Mouse (Mus musculus) c-Kit-positive CD71-negative TER-119-negative erythroid progenitor cells, embryonic 14.5 days (primary cell): Measurements from ENCODE around the gene Rnf145.
"Not testable (repeated sequence)": the region's sequence is repeated elsewhere in the genome, so short reads cannot be mapped to it uniquely, and the experiment has no call there.

Source experiments
- DNase-seq: peaks from one replicate; pipeline ENCODE4 v3.0.0-alpha.2; 2013; ENCODE audit warnings: low read depth

The Rnf145 gene

DNA sequence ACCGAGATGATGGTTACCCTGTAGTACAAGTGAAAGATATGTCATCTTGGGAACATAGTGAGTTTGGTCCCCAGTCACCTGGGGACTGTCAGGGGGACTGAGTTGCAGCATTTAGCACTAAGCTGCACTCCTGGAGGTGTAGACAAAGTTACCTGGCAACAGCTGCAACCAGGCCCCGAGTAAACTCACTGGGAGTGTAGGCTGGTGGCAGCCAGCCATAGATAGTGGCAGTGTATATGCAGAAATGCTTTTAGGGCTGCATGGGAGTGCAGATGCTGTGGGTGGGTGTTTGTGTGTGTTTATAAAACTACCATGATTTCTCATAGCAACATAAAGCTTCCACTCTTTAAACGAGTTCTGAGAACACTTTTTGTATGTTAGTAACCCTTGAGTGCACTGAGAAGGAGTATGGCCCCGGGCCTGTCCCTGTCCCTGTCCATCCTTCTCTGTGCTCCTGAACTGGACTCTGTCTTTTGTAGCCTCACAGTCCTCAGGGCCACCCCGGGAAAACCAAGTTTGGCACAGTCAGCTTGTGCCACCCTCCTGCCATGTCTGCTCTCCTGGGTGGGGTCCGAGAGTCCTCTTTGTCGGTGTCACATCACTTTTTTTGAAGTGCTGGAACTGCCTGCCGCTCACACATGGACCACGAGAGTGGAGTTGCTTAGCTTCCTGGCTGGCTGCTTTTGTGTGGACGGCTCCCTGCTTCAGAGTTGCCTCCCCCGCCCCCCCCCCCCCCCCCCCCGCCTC, 43.8 kb downstream of the Rnf145 start:
- no peak for DNase-seq

DNA sequence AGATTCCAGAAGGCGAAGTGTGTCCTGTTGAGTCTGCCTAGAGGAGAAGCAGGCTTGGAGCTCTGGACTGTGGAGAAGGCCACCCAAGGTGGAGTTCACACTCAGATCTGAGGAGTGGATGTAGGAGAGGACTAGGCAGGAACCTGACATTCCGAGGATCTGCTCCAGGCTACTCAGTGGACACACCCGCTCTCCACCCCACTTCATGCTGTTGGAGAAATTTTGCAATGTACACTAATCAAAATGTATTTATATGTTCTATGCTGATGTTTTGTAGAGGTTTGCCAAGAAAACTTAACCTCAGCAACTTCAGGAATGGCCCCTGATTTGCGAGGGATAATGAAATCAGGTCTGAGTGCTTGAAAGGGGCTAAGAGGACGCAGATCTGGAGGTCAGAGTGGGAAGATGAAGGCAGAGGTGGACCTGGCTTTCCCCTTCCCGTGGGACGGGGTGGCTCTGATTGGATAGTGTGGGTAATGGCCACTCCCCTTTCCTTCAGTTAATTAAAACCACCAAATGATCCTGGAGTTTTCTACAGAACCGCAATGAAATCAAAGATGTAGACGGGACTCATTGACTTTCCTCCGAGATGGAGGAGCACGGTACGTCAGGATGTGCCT, 45.6 kb downstream of the Rnf145 start:
- no peak for DNase-seq

DNA sequence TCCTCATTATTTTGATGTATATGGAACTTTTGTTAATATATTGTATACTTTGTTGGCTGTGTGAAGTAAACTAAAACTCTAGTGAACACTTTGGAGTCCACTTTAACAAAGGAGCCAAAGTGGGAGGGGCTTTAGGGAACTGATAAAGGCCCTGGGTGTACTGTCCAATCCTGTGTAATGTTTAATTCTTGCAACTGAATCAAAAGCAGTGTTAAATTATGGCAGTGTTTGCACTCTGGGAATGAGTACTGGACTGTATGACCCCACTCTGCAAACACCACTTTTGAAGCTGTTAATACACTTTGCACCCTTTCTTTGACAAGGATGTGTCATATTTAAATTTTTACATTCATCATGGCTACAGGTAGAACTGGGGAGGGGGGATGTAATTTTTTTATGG, 46.2 kb downstream of the Rnf145 start:
- DNase-seq = no peak

DNA sequence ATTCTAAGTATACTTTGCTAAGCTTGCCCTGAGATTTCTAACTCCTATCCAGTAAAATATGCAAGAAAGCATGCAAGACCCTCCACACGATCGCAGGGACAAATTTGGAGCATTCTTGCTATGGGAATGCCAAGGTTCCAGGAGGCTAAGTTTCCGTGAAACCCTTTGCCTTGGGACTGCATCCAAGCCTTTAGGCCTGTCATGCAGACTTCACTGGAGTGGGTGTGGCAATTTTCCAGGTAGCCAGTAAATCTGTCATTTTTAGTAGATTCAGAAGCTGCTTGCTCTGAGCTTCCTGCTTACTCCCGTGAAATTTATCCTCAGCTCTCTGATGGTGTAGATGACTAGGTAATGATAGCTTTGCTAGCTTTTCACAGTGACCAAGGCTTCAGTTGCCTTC, 51.6 kb downstream of the Rnf145 start:
- DNase-seq = not testable (repeated sequence)

DNA sequence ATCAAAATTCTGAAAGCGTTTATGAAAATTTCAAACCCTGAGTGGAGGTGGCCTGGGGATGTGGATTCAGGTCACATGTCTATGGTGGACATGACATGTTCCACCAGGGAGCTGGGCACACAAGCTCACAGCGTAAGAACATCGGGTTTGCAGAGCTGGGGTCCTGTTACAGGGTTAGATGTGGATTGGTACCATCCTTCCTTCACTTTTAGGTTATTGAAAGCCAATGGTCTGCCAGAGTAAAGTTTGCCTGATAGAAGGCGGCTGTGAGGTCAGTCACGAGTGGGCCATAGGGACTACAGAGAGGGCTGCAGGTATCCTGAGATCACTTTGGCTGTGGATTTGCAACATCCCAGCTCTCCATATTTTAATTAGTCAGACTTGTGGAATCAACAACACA, 54.0 kb downstream of the Rnf145 start:
- DNase-seq = no peak

DNA sequence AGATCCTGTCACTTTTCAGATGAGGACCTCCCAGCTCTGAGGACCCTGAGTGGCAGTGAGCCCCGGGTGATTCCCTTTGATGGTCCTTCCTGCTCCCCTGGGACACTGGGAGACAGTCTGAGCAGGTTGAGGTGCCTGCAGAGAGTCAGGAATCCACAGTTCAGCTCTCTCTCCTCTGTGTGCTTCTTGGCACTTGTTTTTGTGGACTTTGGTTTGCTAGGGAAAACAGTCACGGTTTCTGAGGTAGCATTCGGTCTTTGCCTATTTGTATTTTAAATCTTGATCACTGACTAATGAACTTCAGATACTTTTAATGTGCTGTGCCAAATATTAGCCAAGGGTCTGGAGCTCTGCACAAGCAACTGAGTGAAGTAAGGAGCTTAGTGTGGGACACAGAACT, 54.6 kb downstream of the Rnf145 start:
- DNase-seq = no peak

DNA sequence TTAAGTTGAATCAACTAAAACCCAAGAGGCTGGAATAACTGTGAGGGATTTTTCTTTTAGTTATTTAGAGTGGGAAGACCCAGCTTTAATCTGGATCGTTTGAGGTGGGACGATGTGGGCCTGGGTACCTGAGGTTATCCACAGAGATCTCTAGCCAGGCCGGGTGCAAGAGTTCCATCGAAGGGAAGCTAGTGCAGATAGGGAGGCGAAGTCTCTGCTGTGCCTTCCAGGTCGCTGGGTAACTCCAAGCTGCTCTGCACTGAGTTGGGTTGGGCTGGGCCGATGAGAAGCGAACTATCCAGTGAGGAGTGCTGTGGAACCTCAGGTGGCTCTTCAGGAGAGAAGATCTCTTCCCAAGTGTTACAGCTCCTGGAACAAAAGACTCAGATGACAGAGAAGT, 55.6 kb downstream of the Rnf145 start:
- no peak for DNase-seq

DNA sequence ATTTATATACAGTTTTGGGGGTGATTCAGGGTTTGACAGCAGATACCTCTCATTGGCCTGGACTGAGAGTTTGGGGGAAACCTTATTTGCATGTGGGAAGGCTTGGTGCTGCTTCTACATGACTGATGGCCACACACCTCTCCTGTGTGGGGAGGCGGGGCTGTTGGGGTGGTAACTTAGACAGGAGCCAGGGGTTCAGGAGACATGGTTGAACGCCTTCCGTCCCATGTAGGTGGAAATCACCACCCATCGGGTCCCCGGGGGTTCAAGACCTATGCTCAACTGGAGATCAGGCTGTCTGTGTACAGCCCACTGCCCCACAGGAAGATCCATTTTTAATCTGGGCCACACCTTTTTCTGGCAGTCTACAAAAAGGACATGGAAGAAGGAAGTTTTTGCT, 56.1 kb downstream of the Rnf145 start:
- peak; percentile 14 for DNase-seq

DNA sequence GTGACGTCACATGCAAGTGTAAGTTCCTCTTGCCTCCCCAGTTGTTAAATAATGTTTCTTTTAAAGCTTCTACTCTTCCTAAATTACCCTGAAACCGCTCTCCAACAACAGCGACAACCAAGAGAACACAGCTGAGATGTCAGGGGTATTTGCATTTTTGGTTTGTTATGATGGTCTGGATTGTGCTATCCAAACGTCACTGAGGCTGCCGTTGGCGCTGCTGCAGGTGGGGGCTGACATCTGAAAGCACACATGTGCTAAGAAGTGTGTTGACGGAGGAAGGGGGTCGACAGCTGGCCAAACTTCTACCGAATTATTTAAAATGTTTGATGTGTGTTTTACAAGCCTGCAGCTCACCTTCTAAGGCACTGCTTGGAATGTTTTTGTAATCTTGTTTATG, 59.1 kb downstream of the Rnf145 start:
- DNase-seq = no peak

DNA sequence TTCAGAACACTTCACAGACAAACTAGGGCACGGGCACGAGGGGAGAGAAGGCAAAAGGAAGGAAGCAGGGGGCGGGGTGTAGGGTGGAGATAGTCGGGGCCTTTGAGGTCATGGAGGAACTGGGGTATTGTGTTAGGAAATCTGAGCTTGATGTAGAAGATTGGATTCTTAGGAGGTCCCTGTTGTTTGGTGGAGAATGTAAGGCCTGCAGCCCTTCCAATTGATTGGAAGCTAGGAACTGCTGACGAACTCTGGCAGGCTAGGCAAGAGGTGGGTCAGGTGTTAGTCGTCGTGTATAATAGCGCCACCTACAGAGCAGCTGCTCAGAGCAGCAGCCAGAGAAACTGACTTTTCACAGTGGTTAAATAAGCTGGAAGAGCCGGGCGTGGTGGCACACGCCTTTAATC, 62.5 kb downstream of the Rnf145 start:
- DNase-seq = peak; percentile 43

DNA sequence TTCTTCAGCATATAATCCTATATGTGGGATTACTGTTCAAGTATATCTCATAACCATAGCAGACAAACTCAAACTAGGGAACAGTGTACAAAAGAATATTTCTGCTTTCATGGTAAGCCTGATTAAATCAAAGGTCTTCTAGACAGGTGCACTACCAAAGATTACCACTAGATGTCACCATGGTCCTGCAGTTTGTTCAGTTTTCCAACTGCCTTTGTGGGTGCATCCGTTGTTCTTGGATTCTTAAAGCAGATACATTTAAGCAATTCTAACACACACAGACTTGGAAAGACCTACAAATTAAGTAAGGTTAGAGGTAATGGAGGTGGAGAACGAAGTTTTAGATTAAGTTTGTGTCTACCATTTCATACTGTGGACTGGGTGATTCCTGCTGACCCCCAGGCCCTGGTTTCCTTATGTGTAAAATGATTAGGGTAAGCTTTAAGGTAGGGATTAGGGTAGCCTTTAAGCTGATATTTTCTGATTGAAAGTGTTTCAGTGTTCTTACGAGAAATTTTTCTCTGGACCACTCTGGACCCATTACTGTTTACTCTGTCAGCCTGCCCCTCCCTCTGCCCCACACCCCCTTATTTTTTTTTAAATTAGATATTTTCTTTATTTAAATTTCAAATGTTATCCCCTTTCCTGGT, 67.4 kb downstream of the Rnf145 start:
- DNase-seq = peak; percentile 68

DNA sequence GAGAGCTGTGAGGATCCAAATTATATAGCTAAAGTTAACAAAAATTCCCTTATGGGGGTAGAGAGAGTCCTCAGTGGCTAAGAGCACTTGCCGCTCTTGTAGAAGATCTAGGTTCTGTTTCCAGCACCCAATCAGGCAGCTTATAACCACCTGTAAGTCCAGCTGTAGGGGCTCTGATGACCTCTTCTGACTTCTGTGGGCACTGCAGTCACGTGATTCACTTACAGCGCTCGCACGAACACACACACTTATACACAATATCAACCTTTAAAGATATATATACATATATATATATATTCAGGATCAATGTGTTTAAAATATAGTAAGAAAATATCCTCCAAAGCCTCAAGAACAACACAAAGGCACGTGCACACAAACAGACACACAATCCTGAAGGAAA, 74.3 kb downstream of the Rnf145 start:
- DNase-seq = no peak

DNA sequence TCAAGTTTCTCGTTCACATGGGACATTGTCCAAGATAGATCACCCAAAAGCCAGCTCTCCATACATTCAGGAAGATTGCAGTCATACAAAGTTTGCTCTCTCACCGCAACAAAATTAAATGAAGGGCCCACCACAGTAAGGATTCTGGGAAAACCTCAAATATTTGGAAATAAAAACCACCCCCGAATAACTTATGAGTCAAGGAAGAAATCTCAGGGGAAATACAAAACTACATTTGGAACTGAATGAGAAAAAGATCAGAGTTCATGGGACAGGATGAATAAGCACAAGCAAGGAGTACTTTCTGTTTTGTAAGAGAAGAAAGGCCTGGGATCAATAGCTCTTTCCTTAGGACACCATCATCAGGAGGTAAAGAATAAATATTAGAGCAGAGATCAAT, 76.0 kb downstream of the Rnf145 start:
- DNase-seq = no peak

DNA sequence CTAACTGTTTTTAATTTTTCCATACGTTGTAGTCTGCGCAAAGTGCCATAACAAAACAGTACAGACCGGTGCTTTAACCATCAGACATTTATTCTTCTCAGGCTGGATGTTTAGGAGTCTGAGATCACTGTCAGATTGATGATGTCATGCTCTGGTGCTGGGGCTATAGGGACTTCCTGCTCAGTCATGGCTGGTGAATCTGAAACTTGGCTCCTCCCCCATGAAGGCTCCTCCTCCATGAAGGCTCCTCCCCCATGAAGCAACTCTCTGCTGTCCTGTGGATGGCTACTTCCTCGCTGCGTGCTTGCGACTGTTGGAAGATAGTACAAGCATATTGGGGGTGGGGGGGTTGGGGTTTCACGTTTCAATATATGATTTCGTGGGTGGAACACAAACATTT, 88.1 kb downstream of the Rnf145 start:
- DNase-seq = no peak

DNA sequence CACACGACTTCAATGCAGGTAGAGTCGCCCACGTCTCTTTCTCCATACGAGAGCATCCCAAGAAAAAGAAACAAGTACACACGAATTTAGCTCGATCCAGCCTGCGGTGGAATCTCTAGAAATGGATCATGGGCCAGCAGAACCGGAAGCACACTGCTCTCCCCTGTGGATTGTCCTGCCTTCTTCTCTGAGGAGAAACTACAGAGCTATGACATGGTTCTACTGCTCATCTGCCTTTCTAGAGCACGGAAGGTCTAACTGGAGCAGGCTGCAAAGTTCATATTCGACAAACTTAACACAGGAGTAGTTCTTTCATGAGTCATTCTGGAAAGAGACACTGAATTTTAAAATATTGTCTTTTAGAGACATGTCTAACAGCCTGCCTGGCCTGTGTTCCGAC, 89.9 kb downstream of the Rnf145 start:
- DNase-seq = no peak

DNA sequence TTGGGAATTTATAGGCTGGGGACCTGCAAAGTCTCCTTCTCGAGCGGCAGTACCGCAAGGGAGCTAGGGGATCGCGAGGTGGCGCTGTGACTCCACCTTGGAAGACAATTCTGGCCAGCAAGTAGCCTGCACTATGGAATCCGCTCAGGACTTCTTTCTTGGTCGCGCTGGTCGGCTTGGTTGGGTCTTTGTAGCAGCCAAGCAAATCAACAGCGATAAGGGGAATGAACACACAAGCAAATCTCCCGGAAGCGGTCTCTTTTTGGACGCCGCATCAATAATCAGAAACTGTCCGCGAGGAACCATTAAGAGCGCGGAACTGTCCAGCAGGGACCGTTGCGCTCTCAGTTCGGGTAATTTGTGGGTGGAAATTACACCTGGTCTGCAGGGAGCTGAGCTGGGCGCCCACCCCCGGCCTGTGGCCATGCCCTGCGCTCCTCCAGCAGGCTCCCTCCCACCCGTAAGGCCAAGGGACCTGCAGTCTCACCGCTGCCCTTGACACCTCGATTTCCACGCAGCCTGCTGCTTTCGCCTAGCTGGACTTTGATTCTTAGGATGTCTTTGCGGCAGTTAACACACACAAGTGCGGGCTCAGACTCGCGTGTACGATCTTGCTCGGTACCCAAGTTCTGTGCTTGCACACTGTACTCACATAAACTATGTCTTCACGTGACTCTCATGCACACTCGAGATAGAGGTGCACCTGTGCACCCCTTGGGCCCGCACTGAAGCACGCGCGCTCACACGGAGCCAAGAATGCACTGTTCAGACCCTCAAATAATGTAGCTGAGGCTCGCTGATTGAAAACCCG, 92.4 kb downstream of the Rnf145 start:
- DNase-seq = peak; percentile 75

DNA sequence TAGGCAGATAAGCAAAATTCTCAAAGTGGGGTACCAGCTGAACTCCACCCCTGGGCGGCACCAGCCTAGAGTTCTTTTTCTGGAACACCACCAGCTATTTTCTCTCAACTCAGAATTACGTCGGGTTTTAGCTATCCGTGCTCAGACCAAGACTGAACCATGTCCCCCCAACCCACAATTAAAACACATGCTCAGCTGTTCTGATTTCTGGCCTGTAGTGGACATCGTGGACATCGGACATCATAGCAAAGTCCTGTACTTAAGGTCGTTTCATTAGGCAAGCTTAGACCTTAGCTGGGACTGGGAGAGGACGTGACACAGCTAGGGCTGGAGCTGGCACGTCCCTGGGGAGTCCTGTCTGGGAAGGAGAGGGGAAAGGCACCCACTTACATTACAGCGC, 93.4 kb downstream of the Rnf145 start:
- DNase-seq = no peak

DNA sequence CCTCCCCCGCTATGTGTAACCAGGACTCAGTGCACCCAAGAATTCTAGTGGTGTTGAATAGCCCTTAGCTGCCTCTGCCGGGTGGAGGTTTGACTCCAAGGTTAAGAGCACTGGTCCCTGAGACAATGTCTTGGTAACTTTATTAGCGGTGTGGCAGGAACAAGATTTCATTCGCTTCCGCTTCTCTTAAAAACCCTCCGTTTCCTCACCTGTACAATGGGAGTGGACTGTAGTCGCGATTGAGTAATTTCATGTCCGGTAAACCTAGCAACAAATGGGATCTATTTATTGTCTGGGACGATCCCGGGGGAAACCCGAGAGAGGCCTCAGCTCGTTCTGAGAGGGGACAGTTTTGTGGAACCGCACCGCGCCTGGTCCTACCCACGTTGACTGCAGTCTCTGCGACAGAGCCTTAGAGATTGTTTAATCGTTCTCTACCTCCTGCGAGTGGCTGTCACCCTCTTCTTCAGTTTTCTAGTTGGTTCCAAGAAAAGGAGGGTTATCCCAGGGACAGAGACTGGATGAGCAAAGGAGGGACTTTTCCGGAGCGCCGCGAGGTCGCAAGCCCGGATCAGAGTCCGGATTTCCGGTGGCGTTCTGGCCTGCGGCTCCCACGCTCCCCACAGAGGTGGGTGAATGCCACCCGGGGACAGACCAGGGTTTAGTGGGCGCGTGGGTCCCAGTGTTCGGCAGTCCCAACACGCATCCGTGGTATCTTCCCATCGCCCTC, 94.1 kb downstream of the Rnf145 start:
- no peak for DNase-seq

DNA sequence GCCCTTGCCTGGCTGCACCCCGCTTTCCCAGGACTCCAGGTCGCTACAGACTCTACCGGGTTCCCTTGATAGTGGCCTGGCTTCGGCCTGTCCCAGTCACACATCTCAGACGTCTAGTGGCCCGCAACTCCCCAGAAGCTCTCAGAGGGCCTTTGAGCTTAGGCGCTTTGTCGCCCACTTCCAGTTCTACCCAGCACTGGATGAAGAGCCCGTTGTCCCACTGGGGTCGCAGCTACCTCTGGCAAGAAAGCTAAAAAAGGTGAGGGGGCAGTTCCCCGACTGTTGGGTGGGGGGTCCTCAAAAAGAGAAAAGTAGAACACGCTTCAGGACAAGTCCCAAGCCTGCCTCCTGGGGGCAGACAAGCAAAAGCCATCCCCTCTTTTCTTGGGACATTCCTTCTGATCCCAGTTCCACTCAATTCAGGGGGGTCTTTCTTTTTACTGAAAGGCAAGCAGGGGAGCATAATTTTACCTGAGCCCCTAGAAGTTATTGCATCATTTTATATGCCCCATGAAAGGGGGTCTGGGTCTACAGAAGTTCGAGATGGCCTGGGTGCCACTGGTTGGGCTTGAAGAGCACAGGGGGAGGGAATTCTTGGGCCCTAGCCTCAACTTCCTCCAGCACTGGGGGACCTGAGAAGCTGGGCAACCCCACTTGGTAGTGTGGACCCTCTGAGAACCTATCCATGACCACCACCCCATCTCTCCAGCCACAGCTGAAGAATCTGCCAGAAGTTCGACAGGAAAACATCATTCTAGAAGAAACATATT, 94.8 kb downstream of the Rnf145 start:
- no peak for DNase-seq
